29 mouse cellular contexts compared by ENCODE assay signal in the genomic region with DNA sequence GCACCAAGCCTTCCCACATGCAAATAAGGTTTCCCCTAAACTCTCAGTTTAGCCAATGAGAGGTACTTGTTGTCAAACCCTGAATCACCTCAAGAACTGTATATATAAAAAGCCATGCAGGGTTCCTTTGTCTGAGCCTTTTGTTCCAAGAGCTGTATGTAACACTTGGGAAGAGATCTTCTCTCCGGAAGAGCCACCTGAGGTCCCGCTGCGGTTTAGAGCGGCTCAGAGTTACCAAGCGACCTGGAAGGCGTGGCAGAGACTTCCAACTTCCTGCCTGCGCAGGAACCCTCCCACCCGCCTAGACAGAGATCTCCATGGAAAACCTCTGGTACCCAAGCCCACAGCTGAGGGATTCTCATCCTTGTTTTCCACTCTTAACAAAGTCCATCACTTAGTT. TPM values are rescaled to one million over a fixed set of nuclear protein-coding genes. Genes with fewer than 3 reads are reported as not detected.
A peak's percentile ranks its signal among the peaks of the same experiment; 100 is the strongest.
DNase-seq lines count a peak whose midpoint lies in the region; ATAC-seq and TF ChIP-seq lines count a peak whose summit lies in the region.
"Had no signal": no experiment of that assay in that cellular context is flagged by ENCODE, and none has a peak within 500 bp of the region (broad histone marks: within the 10 kb centered on the region; RNA-seq: fewer than 3 reads in every experiment).

No protein-coding gene starts in this region.

- 66% methylated on average over 8 of the region's 8 CpGs for WGBS in kidney, embryonic 14.5 days

- H3K9me3 ChIP-seq in ES-Bruce4 (replicated peaks; ENCODE audit: control insufficient read depth, insufficient read depth, low read length, poor library complexity, severe bottlenecking) (no peaks in the 10 kb centered on the region), ES-E14 (ENCODE audit: control insufficient read depth, insufficient read depth, low read depth, low read length) (no peaks in the 10 kb centered on the region)
- no peaks in the 10 kb centered on the region for H3K9me3 ChIP-seq in kidney, embryonic 14.5 days (ENCODE audit: control insufficient read depth, low read length)
- H3K9me3 ChIP-seq: embryonic facial prominence, embryonic 13.5 days; embryonic facial prominence, embryonic 15.5 days; forebrain, embryonic 10.5 days; forebrain, embryonic 12.5 days; G1E had no signal

- ATAC-seq in kidney, embryonic 14.5 days (ENCODE audit: low FRiP score, low TSS enrichment) = no peak
- ATAC-seq: activated CD4-positive, CD25-positive, alpha-beta regulatory T cell, adult 4 months; forebrain, embryonic 14.5 days; forebrain, embryonic 16.5 days; Patski had no signal

- H3K27me3 ChIP-seq in ES-Bruce4 (ENCODE audit: control insufficient read depth, insufficient read depth, low read length, poor library complexity, severe bottlenecking) = no peaks in the 10 kb centered on the region
- no peaks in the 10 kb centered on the region for H3K27me3 ChIP-seq in kidney, embryonic 14.5 days (ENCODE audit: control insufficient read depth, insufficient read depth, low read length)
- H3K27me3 ChIP-seq: embryonic facial prominence, embryonic 13.5 days; embryonic facial prominence, embryonic 15.5 days; forebrain, embryonic 12.5 days had no signal

- TF ChIP-seq POLR2A in ES-Bruce4 (IDR thresholded peaks at IDR 0.05; ENCODE audit: insufficient read depth, low read length) = no peak

- H3K9ac ChIP-seq in ES-Bruce4 (ENCODE audit: low read depth, poor library complexity, severe bottlenecking) (no peak overlapping the region), ES-E14 (ENCODE audit: insufficient read depth, low read depth, low read length, poor library complexity, severe bottlenecking) (no peak overlapping the region)
- H3K9ac ChIP-seq in kidney, embryonic 14.5 days (ENCODE audit: low read depth, low read length) = no peak overlapping the region
- H3K9ac ChIP-seq: embryonic facial prominence, embryonic 13.5 days; embryonic facial prominence, embryonic 15.5 days; forebrain, embryonic 12.5 days had no signal

- TF ChIP-seq EP300 in ES-Bruce4 (IDR thresholded peaks at IDR 0.05; ENCODE audit: insufficient read depth, low read depth, low read length) = no peak

- H3K4me1 ChIP-seq in ES-Bruce4 (ENCODE audit: control insufficient read depth, insufficient read depth, low read length) = no peaks in the 10 kb centered on the region
- H3K4me1 ChIP-seq in ES-E14 (ENCODE audit: control insufficient read depth in 2 of 2, insufficient read depth in 2 of 2, low read length in 2 of 2, poor library complexity in 1 of 2) = no peaks in the 10 kb centered on the region
- H3K4me1 ChIP-seq in kidney, embryonic 14.5 days (ENCODE audit: control insufficient read depth, insufficient read depth, low read length) = no peaks in the 10 kb centered on the region
- H3K4me1 ChIP-seq: embryonic facial prominence, embryonic 13.5 days; embryonic facial prominence, embryonic 15.5 days; forebrain, embryonic 10.5 days; forebrain, embryonic 12.5 days had no signal

- H3K4me2 ChIP-seq in kidney, embryonic 14.5 days (replicated peaks; ENCODE audit: low read depth, low read length) = no peak overlapping the region
- H3K4me2 ChIP-seq: embryonic facial prominence, embryonic 13.5 days; embryonic facial prominence, embryonic 15.5 days; forebrain, embryonic 12.5 days had no signal

- H3K27ac ChIP-seq in ES-Bruce4 (ENCODE audit: insufficient read depth, low read length) = no peak overlapping the region
- no peak overlapping the region for H3K27ac ChIP-seq in ES-E14 (ENCODE audit: insufficient read depth, low read depth, low read length, poor library complexity, severe bottlenecking)
- H3K27ac ChIP-seq in kidney, embryonic 14.5 days (ENCODE audit: low read depth, low read length) = no peak overlapping the region
- H3K27ac ChIP-seq: embryonic facial prominence, embryonic 13.5 days; embryonic facial prominence, embryonic 15.5 days; forebrain, embryonic 10.5 days; forebrain, embryonic 12.5 days had no signal

- TF ChIP-seq CTCF in ES-Bruce4 (IDR thresholded peaks at IDR 0.05; ENCODE audit: low read depth, low read length) = no peak

- in situ Hi-C loops in ES-E14 (cut with MboI; ENCODE audit: low sequenced_read_pairs in 2 of 2, unreplicated experiment in 2 of 2) = no loop called here

- H3K36me3 ChIP-seq in ES-Bruce4 (ENCODE audit: control insufficient read depth, insufficient read depth, low read length, poor library complexity, severe bottlenecking) (no peaks in the 10 kb centered on the region), ES-E14 (ENCODE audit: control insufficient read depth, insufficient read depth, low read length, poor library complexity, severe bottlenecking) (no peaks in the 10 kb centered on the region)
- no peaks in the 10 kb centered on the region for H3K36me3 ChIP-seq in kidney, embryonic 14.5 days (ENCODE audit: control insufficient read depth, insufficient read depth, low read length)
- H3K36me3 ChIP-seq: embryonic facial prominence, embryonic 13.5 days; embryonic facial prominence, embryonic 15.5 days; forebrain, embryonic 10.5 days; forebrain, embryonic 12.5 days; G1E had no signal

- DNase-seq in ES-E14 (ENCODE audit: low read depth, low spot score) = no peak
- peak; percentile 49 for DNase-seq in ZHBTc4 (ENCODE audit: low read depth, low spot score)
- DNase-seq in cerebellum, postnatal 10 days = no peak
- DNase-seq: adrenal gland, adult 8-10 months; adrenal gland, postnatal 14 days; adrenal gland, postnatal 36 days; B cell, adult 2 months; cerebellum, adult 11-12 months; cerebellum, adult 2 months; cerebellum, adult 9-10 months; cerebellum, postnatal 14 days; cerebellum, postnatal 36 days; embryo, embryonic 11 days had no signal

- peak overlapping the region; percentile 24 for H3K4me3 ChIP-seq in ES-Bruce4 (ENCODE audit: low read depth, low read length)
- peak overlapping the region; percentile 33 to 53; a peak in 3 of 4 replicates for H3K4me3 ChIP-seq in ES-E14 (ENCODE audit: insufficient read depth in 1 of 2, low read depth in 1 of 2, low read length in 2 of 2, poor library complexity in 1 of 2, severe bottlenecking in 1 of 2)
- no peak overlapping the region for H3K4me3 ChIP-seq in kidney, embryonic 14.5 days (ENCODE audit: low read length)
- H3K4me3 ChIP-seq: embryonic facial prominence, embryonic 13.5 days; embryonic facial prominence, embryonic 15.5 days; erythroblast, embryonic 14.5 days; forebrain, embryonic 10.5 days; forebrain, embryonic 12.5 days had no signal

TF ChIP-seq in ES-E14, 5 proteins besides CTCF, POLR2A, EP300 and RAD21:
- TF ChIP-seq ZC3H11A (IDR thresholded peaks at IDR 0.05; ENCODE audit: borderline replicate concordance, low read depth, low read length) (no peak), MAFK (IDR thresholded peaks at IDR 0.05; ENCODE audit: insufficient read depth, low read depth, low read length) (no peak), CHD2 (IDR thresholded peaks at IDR 0.05; ENCODE audit: low read depth, low read length) (no peak), ZNF384 (IDR thresholded peaks at IDR 0.05; ENCODE audit: low read depth, low read length) (no peak)

RNA-seq across cellular contexts. Expression of a gene that starts 7.6 kb away (rescaled TPM):
- polyA plus RNA-seq in ES-Bruce4 (2011; ENCODE audit: insufficient read depth, insufficient read length, low read depth, missing spikeins) = 5.3 and 9.1 TPM in 2 replicates
- 5.6 and 6.3 TPM in 2 replicates for total RNA-seq in ES-E14 (2012; rRNA removed)
- 8.5 and 11.3 TPM in 2 replicates for polyA plus RNA-seq in kidney, embryonic 14.5 days (2014; fragmentation: Nextera tagmentation; extraction: Ambion mirVana)

RNA-seq across cellular contexts. Expression of a gene that starts 7.7 kb away (rescaled TPM):
- polyA plus RNA-seq in ES-Bruce4 (2011; ENCODE audit: insufficient read depth, insufficient read length, low read depth, missing spikeins) = 114 and 118 TPM in 2 replicates
- total RNA-seq in ES-E14 (2012; rRNA removed) = 353 and 389 TPM in 2 replicates
- 410 and 565 TPM in 2 replicates for polyA plus RNA-seq in kidney, embryonic 14.5 days (2014; fragmentation: Nextera tagmentation; extraction: Ambion mirVana)

RNA-seq across cellular contexts. Expression of a gene that starts 12.2 kb away (rescaled TPM):
- 3.0 and 3.3 TPM in 2 replicates for polyA plus RNA-seq in ES-Bruce4 (2011; ENCODE audit: insufficient read depth, insufficient read length, low read depth, missing spikeins)
- total RNA-seq in ES-E14 (2012; rRNA removed) = 2.3 and 2.9 TPM in 2 replicates
- not detected in 2 replicates for polyA plus RNA-seq in kidney, embryonic 14.5 days (2014; fragmentation: Nextera tagmentation; extraction: Ambion mirVana)
- total RNA-seq: adrenal gland, adult 18-20 months; adrenal gland, adult 8-10 months; adrenal gland, postnatal 14 days; adrenal gland, postnatal 36 days; common myeloid progenitor, adult 5-6 weeks; G1E had no signal
- polyA plus RNA-seq: activated CD4-positive, CD25-positive, alpha-beta regulatory T cell, adult 4 months; cerebellum, adult 2 months; embryonic facial prominence, embryonic 11.5 days; embryonic facial prominence, embryonic 13.5 days; embryonic facial prominence, embryonic 15.5 days; erythroblast, embryonic 14.5 days; forebrain, embryonic 10.5 days; forebrain, embryonic 12.5 days; forebrain, embryonic 14.5 days; forebrain, embryonic 16.5 days; frontal cortex, adult 2 months; G1E; Patski had no signal

RNA-seq across cellular contexts. Expression of a gene that starts 23.4 kb away (rescaled TPM):
- not detected in 2 replicates for polyA plus RNA-seq in ES-Bruce4 (2011; ENCODE audit: insufficient read depth, insufficient read length, low read depth, missing spikeins)
- 1.4 and 3.0 TPM in 2 replicates for total RNA-seq in ES-E14 (2012; rRNA removed)
- polyA plus RNA-seq in kidney, embryonic 14.5 days (2014; fragmentation: Nextera tagmentation; extraction: Ambion mirVana) = not detected in 2 replicates
- total RNA-seq: adrenal gland, adult 18-20 months; adrenal gland, adult 8-10 months; adrenal gland, postnatal 14 days; adrenal gland, postnatal 36 days; common myeloid progenitor, adult 5-6 weeks; G1E had no signal
- polyA plus RNA-seq: activated CD4-positive, CD25-positive, alpha-beta regulatory T cell, adult 4 months; cerebellum, adult 2 months; embryonic facial prominence, embryonic 11.5 days; embryonic facial prominence, embryonic 13.5 days; embryonic facial prominence, embryonic 15.5 days; erythroblast, embryonic 14.5 days; forebrain, embryonic 10.5 days; forebrain, embryonic 12.5 days; forebrain, embryonic 14.5 days; forebrain, embryonic 16.5 days; frontal cortex, adult 2 months; G1E; Patski had no signal

RNA-seq across cellular contexts. Expression of a gene that starts 30.0 kb away (rescaled TPM):
- not detected in 2 replicates for polyA plus RNA-seq in ES-Bruce4 (2011; ENCODE audit: insufficient read depth, insufficient read length, low read depth, missing spikeins)
- total RNA-seq in ES-E14 (2012; rRNA removed) = not detected in 2 replicates
- 0.23 TPM in 1 of 2 replicates, not detected in the other for polyA plus RNA-seq in kidney, embryonic 14.5 days (2014; fragmentation: Nextera tagmentation; extraction: Ambion mirVana)
- total RNA-seq: adrenal gland, adult 18-20 months; adrenal gland, adult 8-10 months; adrenal gland, postnatal 14 days; adrenal gland, postnatal 36 days; common myeloid progenitor, adult 5-6 weeks; G1E had no signal
- polyA plus RNA-seq: embryonic facial prominence, embryonic 11.5 days; embryonic facial prominence, embryonic 13.5 days; erythroblast, embryonic 14.5 days; forebrain, embryonic 14.5 days; frontal cortex, adult 2 months; G1E; Patski had no signal
